Mouse (Mus musculus): ENCODE measurements at regions not wholly inside any gene's neighbourhood (a gene's known extent, or its start where the extent isn't known, plus 50 kb on each side); places are given as distances from the start of the nearest gene placed in this dataset.

DNA sequence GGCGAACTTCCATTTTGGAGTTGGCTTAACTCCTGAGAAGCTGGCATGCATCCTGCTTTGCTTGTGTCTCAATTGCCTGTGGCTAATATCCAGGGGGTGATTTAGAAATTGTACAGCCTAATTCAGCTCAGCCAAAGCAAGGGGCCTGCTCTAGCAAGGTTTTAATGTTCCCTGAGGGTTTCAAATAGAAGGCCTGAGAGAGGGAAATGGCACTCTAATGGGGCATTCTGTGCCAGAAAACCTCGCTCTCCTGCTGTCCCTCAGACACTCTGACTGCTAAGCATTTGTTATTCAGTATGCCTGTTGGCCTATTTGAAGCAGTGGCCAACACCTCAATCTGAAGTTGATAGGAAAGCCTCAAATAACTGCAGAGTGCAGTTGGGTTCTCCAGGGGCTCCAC is 115.2 kb upstream of the Alcam start:
- dilution Hi-C loops (cut with MboI; ENCODE audit: extremely low pct_ligation_motif_present, extremely low pct_unique_long_range_greater_than_20kb, low sequenced_read_pairs): no loop called here
- Histone ChIP-seq H3K9ac (ENCODE audit: insufficient read depth, low read depth) (no peak overlapping the region), H3K4me1 (ENCODE audit: control insufficient read depth in 1 of 2, insufficient read depth in 2 of 2) (no peaks in the 10 kb centered on the region), H3K4me3 (replicated peaks in 1 of 3; ENCODE audit: low read depth in 2 of 3, low read length in 2 of 3, poor library complexity in 1 of 3) (no peak overlapping the region), H3K9me3 (replicated peaks; ENCODE audit: low read length) (no peaks in the 10 kb centered on the region), H3K36me3 (replicated peaks in 1 of 2; ENCODE audit: control insufficient read depth in 1 of 2, insufficient read depth in 1 of 2, low read length in 1 of 2) (no peaks in the 10 kb centered on the region), H3K79me2 (replicated peaks; ENCODE audit: control insufficient read depth, extremely low read depth, insufficient read depth, poor library complexity, severe bottlenecking) (no peaks in the 10 kb centered on the region), H3K27ac (ENCODE audit: insufficient read depth, low read depth) (no peak overlapping the region), H3K4me2 (ENCODE audit: insufficient read depth, low read depth, poor library complexity, severe bottlenecking) (no peak overlapping the region), H3K27me3 (replicated peaks) (no peaks in the 10 kb centered on the region)
- in situ Hi-C loops (cut with MboI; ENCODE audit: low pct_ligation_motif_present, low pct_unique_long_range_greater_than_20kb, low sequenced_read_pairs): no loop called here
- TF ChIP-seq JUND (conservative IDR thresholded peaks at IDR 0.05; ENCODE audit: low read depth, low read length) (no peak), SMC3 (IDR thresholded peaks at IDR 0.05; ENCODE audit: low read depth, low read length) (no peak), ELF1 (IDR thresholded peaks at IDR 0.05; ENCODE audit: low read depth, low read length) (no peak), NRF1 (IDR thresholded peaks at IDR 0.05; ENCODE audit: low read depth, low read length) (no peak), ZNF384 (IDR thresholded peaks at IDR 0.05; ENCODE audit: low read depth, low read length) (no peak)
- DNase-seq (ENCODE audit: extremely low read depth): no peak

GRCm38 (mm10) chr16:52536278-52536677 is 82.4 kb upstream of the Alcam start:
- in situ Hi-C loops (cut with MboI; ENCODE audit: low pct_ligation_motif_present, low pct_unique_long_range_greater_than_20kb, low sequenced_read_pairs) (no loop called here), dilution Hi-C loops (cut with MboI; ENCODE audit: extremely low pct_ligation_motif_present, extremely low pct_unique_long_range_greater_than_20kb, low sequenced_read_pairs) (no loop called here)
- H3K4me3 ChIP-seq (replicated peaks in 1 of 3; ENCODE audit: low read depth in 2 of 3, low read length in 2 of 3, poor library complexity in 1 of 3): no peak overlapping the region
- no peak overlapping the region for H3K9ac ChIP-seq (ENCODE audit: insufficient read depth, low read depth)
- no peaks in the 10 kb centered on the region for H3K9me3 ChIP-seq (replicated peaks; ENCODE audit: low read length)
- TF ChIP-seq HCFC1 (IDR thresholded peaks at IDR 0.05; ENCODE audit: low read depth, low read length): no peak
- no peak for TF ChIP-seq KAT2A (IDR thresholded peaks at IDR 0.05; ENCODE audit: insufficient replicate concordance, low read length)
- no peak for TF ChIP-seq CTCF (conservative IDR thresholded peaks at IDR 0.05 in 1 of 2, IDR thresholded peaks at IDR 0.05 in 1 of 2; ENCODE audit: low read depth in 2 of 2, low read length in 2 of 2)
- no peak for TF ChIP-seq MAX (IDR thresholded peaks at IDR 0.05; ENCODE audit: low read length)
- no peak for TF ChIP-seq ZC3H11A (IDR thresholded peaks at IDR 0.05; ENCODE audit: low read depth, low read length)
- TF ChIP-seq TCF12 (IDR thresholded peaks at IDR 0.05; ENCODE audit: low read depth, low read length): no peak
- TF ChIP-seq BHLHE40 (IDR thresholded peaks at IDR 0.05; ENCODE audit: low read depth, low read length): no peak
- TF ChIP-seq ZKSCAN1 (IDR thresholded peaks at IDR 0.05; ENCODE audit: borderline replicate concordance, low read depth, low read length): no peak
- TF ChIP-seq SIN3A (IDR thresholded peaks at IDR 0.05; ENCODE audit: low read length): no peak
- TF ChIP-seq TBP (conservative IDR thresholded peaks at IDR 0.05; ENCODE audit: low read depth, low read length): no peak
- no peaks in the 10 kb centered on the region for H3K4me1 ChIP-seq (ENCODE audit: control insufficient read depth in 1 of 2, insufficient read depth in 2 of 2)
- no peaks in the 10 kb centered on the region for H3K27me3 ChIP-seq (replicated peaks)
- DNase-seq (ENCODE audit: extremely low read depth): no peak
- H3K27ac ChIP-seq (ENCODE audit: insufficient read depth, low read depth): no peak overlapping the region
- no peaks in the 10 kb centered on the region for H3K79me2 ChIP-seq (replicated peaks; ENCODE audit: control insufficient read depth, extremely low read depth, insufficient read depth, poor library complexity, severe bottlenecking)
- no peaks in the 10 kb centered on the region for H3K36me3 ChIP-seq (replicated peaks in 1 of 2; ENCODE audit: control insufficient read depth in 1 of 2, insufficient read depth in 1 of 2, low read length in 1 of 2)
- H3K4me2 ChIP-seq (ENCODE audit: insufficient read depth, low read depth, poor library complexity, severe bottlenecking): no peak overlapping the region

GRCm38 (mm10) chr16:52534601-52535000 is 80.7 kb upstream of the Alcam start:
- DNase-seq (ENCODE audit: extremely low read depth): no peak
- Histone ChIP-seq H3K4me1 (ENCODE audit: control insufficient read depth in 1 of 2, insufficient read depth in 2 of 2) (no peaks in the 10 kb centered on the region), H3K4me3 (replicated peaks in 1 of 3; ENCODE audit: low read depth in 2 of 3, low read length in 2 of 3, poor library complexity in 1 of 3) (no peak overlapping the region), H3K27ac (ENCODE audit: insufficient read depth, low read depth) (no peak overlapping the region), H3K27me3 (replicated peaks) (no peaks in the 10 kb centered on the region), H3K79me2 (replicated peaks; ENCODE audit: control insufficient read depth, extremely low read depth, insufficient read depth, poor library complexity, severe bottlenecking) (no peaks in the 10 kb centered on the region), H3K9ac (ENCODE audit: insufficient read depth, low read depth) (no peak overlapping the region), H3K9me3 (replicated peaks; ENCODE audit: low read length) (no peaks in the 10 kb centered on the region), H3K4me2 (ENCODE audit: insufficient read depth, low read depth, poor library complexity, severe bottlenecking) (no peak overlapping the region), H3K36me3 (replicated peaks in 1 of 2; ENCODE audit: control insufficient read depth in 1 of 2, insufficient read depth in 1 of 2, low read length in 1 of 2) (no peaks in the 10 kb centered on the region)
- in situ Hi-C loops (cut with MboI; ENCODE audit: low pct_ligation_motif_present, low pct_unique_long_range_greater_than_20kb, low sequenced_read_pairs) (no loop called here), dilution Hi-C loops (cut with MboI; ENCODE audit: extremely low pct_ligation_motif_present, extremely low pct_unique_long_range_greater_than_20kb, low sequenced_read_pairs) (no loop called here)
- no peak for TF ChIP-seq USF2 (conservative IDR thresholded peaks at IDR 0.05; ENCODE audit: low read depth, low read length)

All from CH12.LX (cell line).